Mouse (Mus musculus): ENCODE measurements around the gene Anpep.

Anpep gene

GRCm38 (mm10) chr7:79860811-79861210 is at the start of gene Anpep:
Anpep (minus strand) TSS chr7:79861059.
- no peak for DNase-seq

GRCm38 (mm10) chr7:79907356-79907755 is 46.5 kb upstream of the Anpep start:
- DNase-seq, result no peak

DNA sequence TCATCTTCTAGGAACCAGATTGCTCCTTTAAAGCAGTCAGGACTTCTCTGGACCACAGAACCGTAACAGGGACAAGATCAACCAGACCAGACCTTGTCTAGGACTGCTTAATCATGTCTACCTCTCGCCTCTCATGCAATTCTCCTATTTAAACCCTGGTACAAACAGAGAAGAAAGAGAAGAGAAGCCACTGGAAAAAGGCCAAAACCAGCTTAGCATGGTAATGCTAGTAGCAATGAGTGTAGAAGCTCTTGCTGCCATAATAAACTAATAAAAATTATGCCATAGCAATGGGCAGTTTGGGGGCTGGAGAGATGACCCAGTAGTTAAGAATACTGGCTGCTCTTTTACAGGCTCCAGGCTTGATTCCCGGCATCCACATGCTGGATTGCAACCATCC is 46.1 kb upstream of the Anpep start:
- DNase-seq, result no peak

GRCm38 (mm10) chr7:79905193-79905592 is 44.3 kb upstream of the Anpep start:
- no peak for DNase-seq

- no peak for DNase-seq
Measured at GRCm38 (mm10) chr7:79903160-79903792, 42.4 kb upstream of the Anpep start.

DNA sequence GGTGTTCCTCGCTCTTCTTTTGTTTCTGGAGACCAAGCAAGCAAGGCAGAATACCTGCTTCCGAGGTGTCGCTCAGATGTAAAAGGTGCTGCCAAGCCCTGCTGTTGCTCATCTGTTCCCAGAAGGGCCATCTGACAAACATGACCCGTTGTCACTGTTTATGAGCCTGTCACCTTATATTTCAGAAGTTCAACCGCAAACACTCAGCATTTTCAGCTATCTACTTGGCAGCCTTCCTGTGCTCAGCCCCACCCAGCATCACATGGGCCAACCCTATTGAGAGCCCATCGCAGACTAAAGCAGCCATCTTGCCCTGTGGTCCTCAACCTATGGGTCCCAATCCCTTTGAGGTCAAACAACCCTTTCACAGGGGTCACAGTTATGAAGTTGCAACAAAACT is 39.9 kb upstream of the Anpep start:
- no peak for DNase-seq

GRCm38 (mm10) chr7:79895225-79895624 is 34.4 kb upstream of the Anpep start:
- DNase-seq, result no peak

GRCm38 (mm10) chr7:79894790-79895189 is 33.9 kb upstream of the Anpep start:
- DNase-seq, result no peak

GRCm38 (mm10) chr7:79892576-79893428 is 31.9 kb upstream of the Anpep start:
- no peak for DNase-seq

GRCm38 (mm10) chr7:79890436-79891221 is 29.8 kb upstream of the Anpep start:
- DNase-seq, result no peak

- DNase-seq, result no peak
Measured at GRCm38 (mm10) chr7:79888603-79889002, 27.7 kb upstream of the Anpep start.

DNA sequence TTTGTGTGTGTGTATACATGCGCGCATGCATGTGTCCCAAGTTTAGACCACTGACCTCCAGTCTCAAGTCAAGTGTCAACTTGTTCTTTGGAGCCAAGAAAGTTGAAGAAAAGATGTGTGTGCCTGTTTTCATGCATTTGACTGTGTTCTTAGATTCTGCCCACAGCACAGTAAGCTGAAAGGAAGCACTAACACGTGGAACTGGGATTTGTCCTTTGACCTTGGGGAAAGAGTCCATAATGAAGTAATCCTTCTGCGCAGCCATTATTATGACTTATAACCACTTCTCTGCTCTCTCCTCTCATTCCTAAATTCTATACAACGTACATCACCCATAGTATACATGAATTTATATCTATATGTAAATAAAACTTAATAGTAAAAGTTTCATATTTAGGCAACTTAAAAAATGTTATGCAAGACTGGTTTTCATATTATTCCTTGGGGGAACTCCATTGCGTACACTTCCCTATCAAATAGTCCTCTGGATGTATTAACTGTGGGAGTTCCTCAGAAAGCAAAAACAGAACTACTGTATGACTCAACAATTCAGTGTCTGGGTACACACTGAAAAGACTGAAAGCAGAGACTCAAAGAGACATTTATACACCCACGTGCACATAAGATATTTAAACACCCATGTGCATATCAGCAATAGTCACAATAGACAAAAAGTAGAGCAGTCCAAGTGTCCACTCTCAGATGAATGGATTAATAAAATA is 22.9 kb upstream of the Anpep start:
- no peak for DNase-seq

GRCm38 (mm10) chr7:79881901-79882300 is 21.0 kb upstream of the Anpep start:
- no peak for DNase-seq

GRCm38 (mm10) chr7:79880998-79881397 is 20.1 kb upstream of the Anpep start:
- DNase-seq, result no peak

DNA sequence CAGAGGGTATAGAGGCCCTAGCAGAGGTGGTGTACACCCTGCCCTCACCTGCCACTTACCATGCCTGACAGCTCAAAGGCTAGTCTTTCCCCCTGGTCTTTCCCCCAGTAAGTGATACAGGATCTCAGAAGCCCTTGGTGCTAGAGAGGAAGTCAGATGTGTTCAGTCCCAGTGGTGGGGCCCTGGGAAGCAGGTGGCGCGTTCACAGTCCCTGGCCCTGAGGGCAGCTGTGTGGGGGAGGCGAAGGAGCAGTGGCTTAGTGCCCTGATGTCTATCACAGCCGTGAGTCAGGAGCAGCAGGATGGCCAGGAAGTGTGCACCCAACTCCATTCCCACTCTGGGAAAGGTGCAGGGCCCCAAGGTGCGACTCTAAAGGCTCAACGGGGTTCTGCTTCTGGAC is 19.2 kb upstream of the Anpep start:
- no peak for DNase-seq

DNA sequence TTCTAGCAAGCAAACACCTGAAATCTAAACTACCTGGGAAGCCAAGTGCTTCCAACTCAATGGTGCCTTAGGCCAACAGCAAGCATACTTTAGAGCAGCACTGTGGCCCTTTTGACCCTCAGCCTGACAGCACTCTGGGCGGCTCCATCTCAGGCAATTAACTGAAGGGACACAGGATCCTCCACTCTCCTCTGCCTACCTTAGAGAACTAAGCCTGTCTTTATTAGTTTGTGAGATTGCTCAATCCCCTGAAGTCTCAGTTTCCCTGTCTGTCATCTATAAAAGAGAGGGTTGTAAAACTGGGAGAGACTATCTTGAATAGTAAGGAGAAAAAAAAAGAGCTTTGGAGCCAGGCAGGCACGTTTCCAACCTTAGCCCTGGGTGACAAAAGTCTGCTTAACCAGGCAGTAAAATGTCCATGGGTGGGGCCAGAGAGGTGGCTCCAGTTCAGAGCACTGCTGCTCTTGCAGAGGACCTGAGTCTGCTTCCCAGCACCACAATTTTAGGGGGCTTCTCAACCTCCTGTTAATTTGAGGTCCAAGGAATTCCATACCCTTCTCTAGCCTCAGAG is 17.7 kb upstream of the Anpep start:
- no peak for DNase-seq

GRCm38 (mm10) chr7:79873407-79873806 is 12.5 kb upstream of the Anpep start:
- no peak for DNase-seq

GRCm38 (mm10) chr7:79871797-79872345 is 11.0 kb upstream of the Anpep start:
- DNase-seq, result no peak

GRCm38 (mm10) chr7:79869072-79869719 is 8.3 kb upstream of the Anpep start:
- DNase-seq, result no peak

DNA sequence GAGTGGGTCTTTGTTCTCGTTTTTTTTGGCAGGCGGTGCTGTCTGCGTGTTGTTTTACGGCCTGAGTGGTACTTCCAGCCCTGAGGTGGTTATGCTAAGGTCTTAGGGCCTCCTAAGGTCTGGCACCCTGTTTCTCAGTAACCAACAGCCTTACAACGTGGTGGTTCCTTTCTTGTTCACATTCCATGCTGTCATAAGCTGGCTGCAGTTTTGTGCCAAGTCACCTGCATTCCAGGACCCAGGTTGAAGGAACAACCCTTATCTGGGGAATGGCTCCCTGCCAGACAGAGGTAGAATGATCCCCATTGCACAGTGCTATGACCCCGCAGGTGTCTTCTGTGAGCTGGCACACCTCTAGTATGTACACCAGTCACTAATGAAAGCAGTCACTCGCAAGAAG is 7.6 kb upstream of the Anpep start:
- no peak for DNase-seq

GRCm38 (mm10) chr7:79867861-79868260 is 7.0 kb upstream of the Anpep start:
- DNase-seq, result no peak
